Mouse (Mus musculus): ENCODE measurements around the gene Lypd6b.

Gene Lypd6b

GRCm38 (mm10) chr2:49952632-49953293 lies 165.3 kb downstream of the Lypd6b start:
- DNase-seq (ENCODE audit: low spot score) = no peak

GRCm38 (mm10) chr2:49957449-49957848 lies 170.0 kb downstream of the Lypd6b start:
- no peak for DNase-seq (ENCODE audit: low spot score)

- no peak for DNase-seq (ENCODE audit: low spot score)
Measured at GRCm38 (mm10) chr2:49961991-49962390, 174.5 kb downstream of the Lypd6b start.

GRCm38 (mm10) chr2:49964899-49965298 lies 177.4 kb downstream of the Lypd6b start:
- DNase-seq (ENCODE audit: low spot score) = no peak

GRCm38 (mm10) chr2:49967748-49968147 lies 180.3 kb downstream of the Lypd6b start:
- DNase-seq (ENCODE audit: low spot score) = no peak

- DNase-seq (ENCODE audit: low spot score) = no peak
Measured at GRCm38 (mm10) chr2:49970990-49971389, 183.5 kb downstream of the Lypd6b start.

- no peak for DNase-seq (ENCODE audit: low spot score)
Measured at GRCm38 (mm10) chr2:49978606-49979005, 191.1 kb downstream of the Lypd6b start.

- DNase-seq (ENCODE audit: low spot score) = no peak
Measured at GRCm38 (mm10) chr2:49979991-49980390, 192.5 kb downstream of the Lypd6b start.

- no peak for DNase-seq (ENCODE audit: low spot score)
Measured at GRCm38 (mm10) chr2:49983021-49983420, 195.5 kb downstream of the Lypd6b start.

GRCm38 (mm10) chr2:49984780-49985179 lies 197.3 kb downstream of the Lypd6b start:
- no peak for DNase-seq (ENCODE audit: low spot score)

GRCm38 (mm10) chr2:49995841-49996240 lies 208.4 kb downstream of the Lypd6b start:
- no peak for DNase-seq (ENCODE audit: low spot score)

GRCm38 (mm10) chr2:49997216-49997615 lies 209.7 kb downstream of the Lypd6b start:
- DNase-seq (ENCODE audit: low spot score) = no peak

Measured in testis, postnatal 14 days (tissue).